Mouse (Mus musculus) liver, postnatal 0 days (tissue): ENCODE data around the gene 2610507B11Rik. TPM values are rescaled to one million over a fixed set of nuclear protein-coding genes. Genes with fewer than 3 reads are reported as not detected.

ENCODE experiments used
- ATAC-seq: fragments of 200-750 bp; cut with Nextera tagmentation; 2 replicates; pipeline ENCODE4 v1.8.0; 2017; ENCODE audit warnings: mild to moderate bottlenecking, moderate library complexity
- DNase-seq: peaks from one replicate; pipeline ENCODE4 v3.0.0-alpha.2; 2016
- H3K27ac ChIP-seq: fragments of 300-500 bp; sonication (generic); 2 replicates; pipeline ENCODE4 v1.5.1; 2014; ENCODE audit warnings: antibody characterized with exemption, moderate library complexity, mild to moderate bottlenecking, low read depth
- H3K27me3 ChIP-seq: fragments of 300-500 bp; sonication (generic); 2 replicates; pipeline ENCODE4 v1.6.1; 2014; ENCODE audit warnings: low read length, control low read depth, mixed read lengths; ENCODE audit not compliant: insufficient read depth
- H3K36me3 ChIP-seq: fragments of 300-500 bp; sonication (generic); replicated peaks from 2 replicates; pipeline ENCODE4 v1.6.1; 2014; ENCODE audit warnings: mild to moderate bottlenecking, control low read depth, low read length, moderate library complexity, mixed read lengths; ENCODE audit not compliant: insufficient read depth
- H3K4me1 ChIP-seq: fragments of 300-500 bp; sonication (generic); 2 replicates; pipeline ENCODE4 v1.6.1; 2014; ENCODE audit warnings: antibody characterized with exemption, mild to moderate bottlenecking, control low read depth; ENCODE audit not compliant: insufficient read depth
- H3K4me2 ChIP-seq: fragments of 300-500 bp; sonication (generic); 2 replicates; pipeline ENCODE4 v1.6.1; 2014; ENCODE audit warnings: low read depth, mild to moderate bottlenecking, low read length, moderate library complexity, mixed read lengths
- H3K4me3 ChIP-seq: fragments of 300-500 bp; sonication (generic); 2 replicates; pipeline ENCODE4 v1.5.1; 2014; ENCODE audit warnings: low read depth, low read length
- H3K9ac ChIP-seq: fragments of 300-500 bp; sonication (generic); replicated peaks from 2 replicates; pipeline ENCODE4 v1.6.1; 2014; ENCODE audit warnings: mild to moderate bottlenecking, moderate library complexity
- H3K9me3 ChIP-seq: fragments of 300-500 bp; sonication (generic); 2 replicates; pipeline ENCODE4 v1.6.1; 2016; ENCODE audit warnings: mild to moderate bottlenecking, control low read depth, low read length, mixed read lengths
- CTCF ChIP-seq: sonication (generic); IDR thresholded peaks from 2 replicates; pipeline ENCODE4 v1.5.1; 2016; ENCODE audit warnings: antibody characterized with exemption, low read depth
- EP300 ChIP-seq: IDR thresholded peaks from 2 replicates; pipeline ENCODE4 v1.6.1; 2016; ENCODE audit warnings: antibody characterized with exemption, low read depth, mild to moderate bottlenecking
- WGBS: fragments of 180-500 bp; shearing (Covaris S2); extraction: QIAGEN DNeasy Blood & Tissue Kit; methylation state at CpG from one replicate; pipeline ENCODE4 v1.1.7; 2014; ENCODE audit not compliant: insufficient replicate concordance; 5-methylcytosine and 5-hydroxymethylcytosine counted together
- polyA plus RNA-seq: library from polyadenylated mRNA; unstranded; fragments of >200 nt; fragmentation: Nextera tagmentation; extraction: Ambion mirVana; gene quantifications from 2 replicates; pipeline ENCODE4 v1.2.1, GENCODE M21; 2015

2610507B11Rik gene
- polyA plus RNA-seq, 1 experiment from 2014 or later, result 32.7 TPM

GRCm38 (mm10) chr11:78256618-78257017, 4.9 kb upstream of the 2610507B11Rik start:
- 89% methylated on average over 1 of the region's 1 CpGs for WGBS
- H3K4me3 ChIP-seq, result no peak overlapping the region
- H3K36me3 ChIP-seq, result peaks cover 17% of the 10 kb centered on the region
- no peak overlapping the region for H3K4me2 ChIP-seq
- H3K4me1 ChIP-seq, result no peaks in the 10 kb centered on the region
- TF ChIP-seq CTCF (peak; percentile 34; the same call in 1 of the 2 replicates), EP300 (no peak)
- no peak overlapping the region for H3K9ac ChIP-seq
- no peak overlapping the region for H3K27ac ChIP-seq
- no peaks in the 10 kb centered on the region for H3K9me3 ChIP-seq
- no peak for ATAC-seq
- H3K27me3 ChIP-seq, result no peaks in the 10 kb centered on the region
- no peak for DNase-seq

DNA sequence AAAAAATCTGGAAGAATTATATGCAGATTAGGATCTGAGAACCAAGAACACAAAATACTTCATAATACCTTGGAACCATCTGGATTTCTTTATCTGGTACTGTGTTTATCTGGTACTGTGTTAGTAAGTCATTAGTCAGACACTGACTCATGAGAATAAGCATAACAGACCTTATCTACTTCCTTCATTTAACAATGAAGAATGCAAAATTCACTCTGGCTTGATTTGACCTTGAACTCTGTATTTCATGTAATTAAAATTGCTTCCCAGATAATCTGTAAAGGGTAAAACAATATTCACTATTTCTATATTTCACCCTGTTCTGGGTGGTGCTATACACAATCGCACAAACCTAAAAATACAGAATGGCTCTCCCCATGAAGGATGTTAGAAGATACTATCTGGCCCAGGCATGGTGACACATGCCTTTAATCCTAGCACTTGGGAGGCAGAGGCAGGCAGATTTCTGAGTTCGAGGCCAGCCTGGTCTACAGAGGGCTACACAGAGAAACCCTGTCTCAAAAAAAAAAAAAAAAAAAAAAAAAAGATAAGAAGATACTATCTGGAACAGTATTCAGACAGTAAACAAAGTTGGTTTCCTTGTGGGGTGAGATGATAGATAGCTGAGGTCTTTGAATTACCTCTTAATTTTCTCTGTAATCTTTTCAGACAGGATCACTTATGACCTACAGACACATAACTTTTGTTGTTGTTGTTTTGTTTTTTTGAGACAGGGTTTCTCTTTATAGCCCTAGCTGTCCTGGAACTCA, 878 bp upstream of the 2610507B11Rik start:
- Histone ChIP-seq H3K4me1 (0 out of 2 replicates have a peak, but pooled peaks cover 5% of the 10 kb centered on the region), H3K4me3 (0 out of 2 replicates have a peak overlapping the region, but pooled peaks have one; percentile 25), H3K27me3 (no peaks in the 10 kb centered on the region), H3K36me3 (peaks cover 17% of the 10 kb centered on the region), H3K4me2 (peak overlapping the region; percentile 65), H3K27ac (no peak overlapping the region), H3K9ac (no peak overlapping the region; the same call in 1 of the 2 replicates), H3K9me3 (no peaks in the 10 kb centered on the region)
- ATAC-seq, result no peak
- DNase-seq, result no peak
- TF ChIP-seq CTCF (no peak), EP300 (no peak)
- WGBS, result 85% methylated on average over 2 of the region's 2 CpGs

- ATAC-seq, result no peak
- H3K36me3 ChIP-seq, result peaks cover 30% of the 10 kb centered on the region
- no peaks in the 10 kb centered on the region for H3K27me3 ChIP-seq
- TF ChIP-seq EP300 (no peak), CTCF (peak; percentile 76)
- no peaks in the 10 kb centered on the region for H3K9me3 ChIP-seq
- peak; percentile 69 for DNase-seq
- 3% methylated on average over 8 of the region's 8 CpGs for WGBS
- peak overlapping the region; percentile 94 for H3K27ac ChIP-seq
- H3K4me2 ChIP-seq, result peak overlapping the region; percentile 78
- H3K9ac ChIP-seq, result peak overlapping the region; percentile 13; the same call in 1 of the 2 replicates
- H3K4me1 ChIP-seq, result 0 out of 2 replicates have a peak, but pooled peaks cover 5% of the 10 kb centered on the region
- peak overlapping the region; percentile 94 for H3K4me3 ChIP-seq
These were observed 998 bp downstream of the 2610507B11Rik start for GRCm38 (mm10) chr11:78262550-78262949.

DNA sequence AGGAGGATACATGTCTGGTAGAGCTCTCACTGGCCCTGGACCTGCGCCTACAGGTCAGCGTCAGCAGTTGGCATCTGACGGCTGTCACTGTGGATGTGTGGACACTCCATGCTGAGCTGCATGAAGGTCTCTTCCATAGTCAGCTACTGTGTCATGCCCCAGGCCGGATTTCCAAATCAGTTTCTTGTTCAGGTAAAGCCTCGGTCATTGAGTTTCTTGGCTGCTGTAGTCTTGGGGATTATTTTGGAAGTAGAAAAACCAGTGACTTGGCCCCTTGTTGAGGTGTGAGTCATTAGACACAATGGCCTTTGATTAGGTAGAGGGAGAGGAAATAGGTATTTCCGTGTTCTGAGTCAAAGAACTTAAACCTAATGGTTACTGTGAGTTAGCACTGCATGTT, 4.0 kb downstream of the 2610507B11Rik start:
- WGBS, result 90% methylated on average over 6 of the region's 6 CpGs
- Histone ChIP-seq H3K4me1 (0 out of 2 replicates have a peak, but pooled peaks cover 5% of the 10 kb centered on the region), H3K4me3 (no peak overlapping the region), H3K27ac (no peak overlapping the region), H3K9me3 (no peaks in the 10 kb centered on the region), H3K4me2 (no peak overlapping the region), H3K36me3 (peaks cover 54% of the 10 kb centered on the region), H3K27me3 (no peaks in the 10 kb centered on the region), H3K9ac (no peak overlapping the region)
- no peak for DNase-seq
- ATAC-seq, result no peak
- no peak for TF ChIP-seq EP300
- TF ChIP-seq CTCF, result no peak

DNA sequence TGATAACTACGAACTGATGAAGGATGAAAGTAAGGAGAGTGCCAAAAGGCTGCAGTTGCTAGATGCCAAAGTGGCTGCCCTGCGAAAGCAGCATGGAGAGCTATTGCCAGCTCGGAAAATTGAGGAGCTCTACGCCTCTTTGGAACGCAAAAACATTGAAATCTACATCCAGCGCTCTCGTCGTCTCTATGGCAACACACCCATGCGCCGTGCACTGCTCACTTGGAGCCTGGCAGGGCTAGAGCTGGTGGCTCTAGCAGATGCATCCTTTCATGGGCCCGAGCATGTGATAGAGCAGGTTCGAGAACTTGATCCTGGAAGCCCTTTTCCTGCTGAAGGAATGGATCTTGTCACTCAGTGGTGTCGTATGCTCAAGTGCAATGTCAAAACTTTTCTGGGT, 10.4 kb downstream of the 2610507B11Rik start:
- H3K36me3 ChIP-seq, result peaks cover 82% of the 10 kb centered on the region
- H3K27ac ChIP-seq, result no peak overlapping the region
- no peak for TF ChIP-seq CTCF
- no peak for TF ChIP-seq EP300
- H3K9ac ChIP-seq, result no peak overlapping the region
- H3K4me2 ChIP-seq, result no peak overlapping the region
- no peak for DNase-seq
- no peak overlapping the region for H3K4me3 ChIP-seq
- H3K9me3 ChIP-seq, result no peaks in the 10 kb centered on the region
- no peaks in the 10 kb centered on the region for H3K27me3 ChIP-seq
- no peak for ATAC-seq
- H3K4me1 ChIP-seq, result no peaks in the 10 kb centered on the region
- WGBS, result 85% methylated on average over 13 of the region's 13 CpGs

GRCm38 (mm10) chr11:78275596-78275995, 14.0 kb downstream of the 2610507B11Rik start:
- ATAC-seq, result no peak
- H3K9me3 ChIP-seq, result no peaks in the 10 kb centered on the region
- peaks cover 90% of the 10 kb centered on the region for H3K36me3 ChIP-seq

More at GRCm38 (mm10) chr11:78275596-78275995, 14.0 kb downstream of the 2610507B11Rik start:
- no peak overlapping the region for H3K4me2 ChIP-seq
- H3K27ac ChIP-seq, result no peak overlapping the region
- H3K4me3 ChIP-seq, result no peak overlapping the region
- no peak for TF ChIP-seq EP300
- TF ChIP-seq CTCF, result no peak
- no peaks in the 10 kb centered on the region for H3K4me1 ChIP-seq
- 100% methylated on average over 1 of the region's 1 CpGs for WGBS
- no peaks in the 10 kb centered on the region for H3K27me3 ChIP-seq
- H3K9ac ChIP-seq, result no peak overlapping the region
- DNase-seq, result no peak
